Mouse (Mus musculus) right cerebral cortex, adult 18-20 months (tissue): ENCODE data around the gene Mgat4e.
"Not testable (repeated sequence)": the region's sequence is repeated elsewhere in the genome, so short reads cannot be mapped to it uniquely, and the experiment has no call there.

ENCODE experiments used
- DNase-seq: peaks from one replicate; pipeline ENCODE4 v3.0.0; 2022; ENCODE audit warnings: mixed read lengths

Mgat4e gene

GRCm38 (mm10) chr1:134555240-134555870 is 5.9 kb upstream of the Mgat4e start:
- DNase-seq, result no peak

GRCm38 (mm10) chr1:134552396-134552795 is 2.9 kb upstream of the Mgat4e start:
- no peak for DNase-seq

- DNase-seq, result no peak
Measured at GRCm38 (mm10) chr1:134551869-134552268, 2.4 kb upstream of the Mgat4e start.

DNA sequence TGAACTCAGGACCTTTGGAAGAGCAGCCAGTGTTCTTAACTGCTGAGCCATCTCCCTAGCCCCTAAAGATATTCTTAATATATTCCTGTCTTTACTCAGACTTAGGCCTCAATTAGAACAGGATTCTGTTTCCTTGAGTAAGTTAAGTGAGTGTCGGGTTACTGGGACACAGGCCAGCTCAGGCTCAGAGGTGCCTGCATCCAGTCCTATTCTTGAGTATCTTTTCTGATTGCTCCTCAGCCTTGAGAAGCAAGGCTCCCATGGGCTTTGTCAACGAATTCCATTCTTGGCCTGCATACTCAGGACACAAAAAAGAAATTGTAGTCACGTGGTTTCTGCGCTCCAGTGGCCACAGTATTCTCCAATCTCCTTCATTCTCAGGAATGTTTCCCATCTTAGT is 1.3 kb downstream of the Mgat4e start:
- DNase-seq, result no peak

GRCm38 (mm10) chr1:134540610-134541009 is 8.9 kb downstream of the Mgat4e start:
- no peak for DNase-seq

GRCm38 (mm10) chr1:134535513-134535912 is 14.0 kb downstream of the Mgat4e start:
- DNase-seq, result no peak

DNA sequence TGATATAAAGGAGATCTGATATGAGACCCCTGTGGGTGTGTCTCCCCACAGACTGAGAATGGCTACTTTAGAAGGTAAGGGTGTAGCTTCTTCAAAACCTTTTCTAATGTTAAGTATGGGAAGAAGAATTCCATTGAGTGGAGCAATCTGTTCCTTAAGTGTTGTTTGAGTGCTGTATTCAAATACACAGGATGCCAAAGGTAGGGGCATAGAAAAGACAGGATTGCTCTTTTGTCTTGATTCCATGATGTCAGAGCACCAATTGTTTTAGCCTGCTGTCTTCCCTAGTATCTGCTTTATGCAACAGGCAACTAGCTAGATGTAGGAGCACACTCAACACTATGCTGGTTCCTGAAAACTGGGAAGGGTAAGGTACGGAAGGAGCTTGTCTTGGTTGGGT is 14.4 kb downstream of the Mgat4e start:
- no peak for DNase-seq

DNA sequence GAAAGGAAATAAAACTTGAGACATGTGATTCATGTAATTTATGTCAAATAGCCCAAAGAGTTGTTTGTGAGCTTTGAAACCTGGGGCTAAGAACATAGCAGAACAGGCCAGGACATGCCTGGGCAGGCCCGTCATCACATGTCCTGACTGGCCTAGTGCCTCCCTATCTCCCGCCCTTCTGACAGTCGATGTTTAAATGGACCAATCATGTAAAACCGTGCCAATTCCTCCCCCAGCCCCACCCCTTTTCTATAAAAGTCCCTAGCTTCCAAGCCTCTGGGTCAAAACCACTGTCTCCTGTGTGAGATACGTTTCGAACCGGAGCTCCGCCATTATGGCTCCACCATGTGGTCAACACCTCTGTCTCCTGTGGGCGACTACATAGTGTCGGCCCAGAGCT is 15.8 kb downstream of the Mgat4e start:
- DNase-seq, result not testable (repeated sequence)

- DNase-seq, result peak; percentile 42
Measured at GRCm38 (mm10) chr1:134530618-134531017, 18.9 kb downstream of the Mgat4e start.

GRCm38 (mm10) chr1:134526752-134527151 is 22.7 kb downstream of the Mgat4e start:
- no peak for DNase-seq

DNA sequence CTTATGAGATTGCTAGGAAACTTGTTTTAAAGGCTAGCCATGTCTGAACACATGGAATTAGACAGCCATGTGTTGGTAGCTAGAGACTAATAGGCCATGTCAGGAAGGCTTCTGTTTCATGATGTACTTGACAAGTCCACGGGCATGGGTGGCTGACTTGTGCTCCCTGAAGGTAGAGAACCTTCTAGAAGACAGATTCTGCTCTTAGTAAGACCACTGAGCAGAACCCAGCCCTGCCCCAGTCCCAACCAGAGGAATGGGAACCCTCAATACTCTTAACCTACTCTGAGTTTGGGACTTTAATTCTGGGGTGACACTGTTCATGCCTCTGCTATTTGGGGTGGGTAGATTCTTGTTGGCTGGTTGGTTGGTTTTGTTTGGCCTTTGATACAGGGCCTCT is 24.5 kb downstream of the Mgat4e start:
- DNase-seq, result no peak

GRCm38 (mm10) chr1:134524424-134524823 is 25.1 kb downstream of the Mgat4e start:
- no peak for DNase-seq

GRCm38 (mm10) chr1:134522325-134522724 is 27.2 kb downstream of the Mgat4e start:
- no peak for DNase-seq

- no peak for DNase-seq
Measured at GRCm38 (mm10) chr1:134521163-134521562, 28.3 kb downstream of the Mgat4e start.

- DNase-seq, result no peak
Measured at GRCm38 (mm10) chr1:134520001-134520721, 29.3 kb downstream of the Mgat4e start.

DNA sequence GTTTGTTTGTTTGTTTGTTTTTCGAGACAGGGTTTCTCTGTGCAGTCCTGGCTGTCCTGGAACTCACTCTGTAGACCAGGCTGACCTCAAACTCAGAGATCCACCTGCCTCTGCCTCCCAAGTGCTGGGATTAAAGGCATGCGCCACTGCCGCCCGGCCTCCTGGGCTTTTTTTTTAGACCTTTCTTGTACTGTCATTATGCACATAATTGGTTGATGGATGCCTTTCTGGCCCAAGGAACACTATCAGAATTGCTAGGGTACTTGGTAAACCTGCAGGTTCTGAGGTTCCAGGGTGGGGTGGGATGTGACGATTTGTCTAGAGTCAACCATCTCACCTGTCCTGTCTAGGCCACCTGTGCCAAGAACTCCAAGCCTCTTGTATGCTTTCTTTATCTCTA is 30.3 kb downstream of the Mgat4e start:
- DNase-seq, result not testable (repeated sequence)

- DNase-seq, result peak; percentile 87
Measured at GRCm38 (mm10) chr1:134518677-134519076, 30.8 kb downstream of the Mgat4e start.

DNA sequence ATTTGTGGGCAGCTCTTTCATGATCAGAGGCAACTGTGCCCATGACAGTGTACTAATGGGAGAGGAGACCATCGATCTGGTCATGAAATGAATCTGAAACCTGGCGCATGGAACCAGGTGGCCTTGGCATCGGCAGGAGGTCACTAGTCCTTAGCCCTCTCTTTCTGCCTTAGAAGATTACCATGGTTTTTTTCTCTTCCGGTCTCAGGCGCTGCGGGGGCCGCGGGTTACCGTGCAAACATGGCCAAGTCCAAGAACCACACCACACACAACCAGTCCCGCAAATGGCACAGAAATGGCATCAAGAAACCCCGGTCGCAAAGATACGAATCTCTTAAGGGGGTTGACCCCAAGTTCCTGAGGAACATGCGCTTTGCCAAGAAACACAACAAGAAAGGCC is 31.6 kb downstream of the Mgat4e start:
- DNase-seq, result not testable (repeated sequence)

GRCm38 (mm10) chr1:134516491-134517198 is 32.8 kb downstream of the Mgat4e start:
- no peak for DNase-seq

GRCm38 (mm10) chr1:134515891-134516290 is 33.6 kb downstream of the Mgat4e start:
- DNase-seq, result no peak

DNA sequence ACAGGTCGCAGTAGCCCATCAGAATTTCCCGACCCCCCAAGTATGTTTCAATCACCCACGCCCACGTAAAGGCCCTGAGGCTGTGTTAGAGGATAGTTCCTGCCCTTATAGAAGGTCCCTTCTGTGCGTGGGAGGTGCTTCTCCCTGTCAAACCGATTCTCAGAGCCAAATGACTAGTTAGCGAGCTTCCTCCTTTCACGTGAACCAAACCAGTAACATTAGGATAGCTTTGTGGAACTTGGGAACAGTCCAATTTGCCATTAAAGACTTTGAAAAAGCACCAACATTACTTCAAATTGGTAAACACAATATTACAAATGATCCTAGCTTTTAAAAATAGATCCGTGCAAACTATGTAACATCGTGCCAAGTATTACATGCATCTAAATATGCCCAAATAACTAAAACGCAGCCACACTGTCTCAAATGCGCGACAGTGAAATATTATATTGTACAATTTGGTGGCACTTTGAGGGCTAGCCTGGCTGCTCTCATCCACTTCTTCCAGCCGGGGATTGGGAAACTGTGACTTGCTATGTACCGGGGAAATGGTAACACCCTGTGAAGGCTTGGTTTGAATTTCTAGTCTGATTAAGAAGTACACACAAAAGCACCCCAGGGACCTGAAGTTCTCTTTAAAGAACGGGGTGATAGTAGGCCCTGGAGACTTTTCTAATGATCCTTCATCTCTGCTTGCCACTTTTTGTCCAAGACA is 35.4 kb downstream of the Mgat4e start:
- DNase-seq, result no peak

- no peak for DNase-seq
Measured at GRCm38 (mm10) chr1:134513312-134513860, 36.1 kb downstream of the Mgat4e start.

DNA sequence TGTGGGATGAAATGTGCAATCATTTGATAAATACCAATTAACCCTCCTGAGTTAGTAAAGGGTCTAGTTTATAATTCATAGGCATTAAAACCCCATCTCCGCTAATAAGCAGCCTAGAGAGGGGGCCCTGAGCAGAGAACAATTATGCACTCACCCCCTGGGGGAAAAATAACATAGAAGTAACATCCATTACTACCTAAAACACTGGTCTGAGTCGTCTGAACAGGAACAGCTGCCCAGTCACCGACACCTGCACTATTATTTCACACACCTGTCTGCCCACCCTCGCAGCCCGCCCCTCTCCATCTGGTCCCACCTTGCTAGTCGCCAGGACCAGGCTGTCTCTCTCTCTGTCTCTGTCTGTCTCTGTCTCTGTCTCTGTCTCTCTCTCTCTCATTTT is 36.9 kb downstream of the Mgat4e start:
- no peak for DNase-seq
